Mouse (Mus musculus): ENCODE data around the gene Fcgrt.

DNA sequence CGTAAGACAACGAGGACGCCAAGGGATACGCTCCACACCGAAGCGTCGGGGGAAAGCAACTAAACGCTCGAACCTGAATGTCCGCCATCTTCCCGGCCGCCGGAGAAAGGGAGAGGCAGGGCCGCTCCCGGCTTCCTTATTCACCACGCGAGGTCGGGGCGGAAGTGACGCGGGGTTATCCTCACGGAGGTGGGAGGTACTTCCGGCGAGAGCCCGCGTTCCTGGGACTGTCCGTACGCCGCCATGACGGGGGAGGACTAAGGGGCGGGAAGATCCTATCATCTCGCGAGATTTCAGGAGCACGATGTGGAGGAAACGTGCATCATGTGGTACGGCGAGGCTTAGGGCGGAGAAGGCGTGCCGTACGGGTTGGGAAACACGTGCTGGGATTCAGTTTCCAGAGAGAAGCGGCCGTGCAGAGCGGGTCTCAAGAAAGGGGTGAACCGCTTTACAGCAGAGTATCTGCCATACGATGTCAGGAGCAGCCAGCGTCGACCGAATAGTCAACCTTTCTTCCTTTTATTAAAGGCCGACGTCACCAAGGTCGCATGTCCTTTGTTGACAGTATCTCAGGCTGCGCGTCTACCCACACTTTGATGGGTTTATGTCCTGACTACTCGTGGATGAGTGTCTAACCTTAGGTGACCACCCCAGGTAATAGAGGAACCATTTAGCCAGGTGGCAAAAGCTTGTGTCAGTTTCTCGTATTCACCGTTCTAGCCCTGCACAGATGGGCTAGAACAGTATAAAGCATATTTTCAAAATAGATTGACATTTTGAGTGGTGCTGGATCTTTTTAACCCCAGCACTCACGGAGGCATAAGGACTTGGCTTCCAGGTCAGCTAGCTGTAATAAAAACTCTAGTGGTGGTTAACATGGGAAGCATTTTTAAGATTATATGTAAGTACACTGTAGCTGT lies 20.8 kb upstream of the Fcgrt start, which contains the start of gene Rps11:
- TF ChIP-seq CTCF (IDR thresholded peaks at IDR 0.05; ENCODE audit: low read depth, low read length) = no peak
- no peak for TF ChIP-seq POLR2A (IDR thresholded peaks at IDR 0.05; ENCODE audit: borderline replicate concordance, low read depth, low read length)

Measured in bone marrow macrophage, adult 2 months (primary cell).